Mouse (Mus musculus) myocyte (in vitro differentiated cells): ENCODE results near the gene Nrl. TPM values are rescaled to one million over a fixed set of nuclear protein-coding genes. Genes with fewer than 3 reads are reported as not detected.

ENCODE experiments used
- H3K27me3 ChIP-seq: one replicate; pipeline ENCODE4 v1.6.1; 2011; ENCODE audit not compliant: control insufficient read depth, insufficient read depth, insufficient read length
- H3K36me3 ChIP-seq: one replicate; pipeline ENCODE4 v1.6.1; 2011; ENCODE audit not compliant: control insufficient read depth, insufficient read depth
- H3K4me2 ChIP-seq: one replicate; pipeline ENCODE4 v1.6.1; 2011; ENCODE audit warnings: low read depth, control low read depth
- H3K4me3 ChIP-seq: one replicate; pipeline ENCODE4 v1.5.1; 2011; ENCODE audit warnings: mild to moderate bottlenecking, control low read depth, moderate library complexity
- H3K79me2 ChIP-seq: one replicate; pipeline ENCODE4 v1.6.1; 2011; ENCODE audit not compliant: control insufficient read depth, insufficient read depth
- H3ac ChIP-seq: one replicate; pipeline ENCODE4 v1.6.1; 2011; ENCODE audit not compliant: control insufficient read depth, insufficient read length
- CEBPB ChIP-seq: IDR thresholded peaks from 2 replicates; pipeline ENCODE4 v1.6.1; 2011; ENCODE audit warnings: mild to moderate bottlenecking, moderate library complexity; ENCODE audit not compliant: poor library complexity, insufficient read depth, severe bottlenecking
- E2F4 ChIP-seq: IDR thresholded peaks from one replicate; pipeline ENCODE4 v1.6.1; 2011; ENCODE audit warnings: mild to moderate bottlenecking, control low read depth, moderate library complexity; ENCODE audit not compliant: insufficient read depth
- MAX ChIP-seq: IDR thresholded peaks from one replicate; pipeline ENCODE4 v1.6.1; 2011; ENCODE audit warnings: low read depth, mild to moderate bottlenecking, control low read depth
- MYOD1 ChIP-seq, 3 experiments: IDR thresholded peaks; one replicate each; pipeline ENCODE4 v1.6.1; 2011; ENCODE audit warnings: control low read depth in 2 of 3, low read depth in 2 of 3, mild to moderate bottlenecking in 2 of 3, moderate library complexity in 1 of 3; ENCODE audit not compliant: insufficient read length in 2 of 3, control insufficient read depth in 1 of 3
- MYOG ChIP-seq, 3 experiments: IDR thresholded peaks; one replicate each; pipeline ENCODE4 v1.6.1; 2011; ENCODE audit warnings: control low read depth in 2 of 3, low read depth in 2 of 3, mild to moderate bottlenecking in 2 of 3; ENCODE audit not compliant: insufficient read length in 2 of 3, control insufficient read depth in 1 of 3, insufficient read depth in 1 of 3
- POLR2A ChIP-seq: IDR thresholded peaks from one replicate; pipeline ENCODE4 v1.6.1; 2011; ENCODE audit warnings: low read depth, mild to moderate bottlenecking, control low read depth, moderate library complexity; ENCODE audit not compliant: insufficient read length
- POLR2AphosphoS2 ChIP-seq: IDR thresholded peaks from one replicate; pipeline ENCODE4 v1.6.1; 2011; ENCODE audit warnings: low read depth, control low read depth; ENCODE audit not compliant: insufficient read length
- REST ChIP-seq: IDR thresholded peaks from one replicate; pipeline ENCODE4 v1.6.1; 2011; ENCODE audit warnings: mild to moderate bottlenecking, control low read depth, moderate library complexity; ENCODE audit not compliant: insufficient read depth, insufficient read length
- SRF ChIP-seq: IDR thresholded peaks from one replicate; pipeline ENCODE4 v1.6.1; 2011; ENCODE audit warnings: low read depth; ENCODE audit not compliant: control insufficient read depth, insufficient read length
- TCF12 ChIP-seq: IDR thresholded peaks from one replicate; pipeline ENCODE4 v1.6.1; 2011; ENCODE audit warnings: mild to moderate bottlenecking, control low read depth; ENCODE audit not compliant: poor library complexity, insufficient read depth, severe bottlenecking
- TCF3 ChIP-seq: IDR thresholded peaks from one replicate; pipeline ENCODE4 v1.6.1; 2011; ENCODE audit warnings: low read depth, control low read depth; ENCODE audit not compliant: insufficient read length
- USF1 ChIP-seq: IDR thresholded peaks from one replicate; pipeline ENCODE4 v1.6.1; 2011; ENCODE audit warnings: low read depth, mild to moderate bottlenecking, control low read depth, moderate library complexity
- polyA plus RNA-seq: library from polyadenylated mRNA; unstranded; fragments of >200 nt; fragmentation: generic; extraction: Trizol; gene quantifications from one replicate; pipeline ENCODE4 v1.2.1, GENCODE M21; 2012; ENCODE audit warnings: missing spikeins

Nrl gene
- polyA plus RNA-seq, 1 experiment, result not detected

GRCm38 (mm10) chr14:55478651-55479599 is 45.9 kb downstream of the Nrl start, which contains the start of gene Dhrs4:
TSS of gene Dhrs4 (plus strand) at chr14:55478758.
- H3K36me3 ChIP-seq, result no peaks in the 10 kb centered on the region
- no peaks in the 10 kb centered on the region for H3K27me3 ChIP-seq
- peak within 1 kb of the TSS; percentile 65 for H3K4me3 ChIP-seq
- H3K4me2 ChIP-seq, result peak within 1 kb of the TSS; percentile 86
- no peaks in the 10 kb centered on the region for H3K79me2 ChIP-seq
- H3ac ChIP-seq, result no peak within 1 kb of the TSS
- TF ChIP-seq REST, result no peak
- TF ChIP-seq POLR2AphosphoS2, result no peak
- TF ChIP-seq USF1, result no peak
- peak; percentile 70 for TF ChIP-seq POLR2A
- TF ChIP-seq CEBPB, result no peak
- TF ChIP-seq TCF12, result no peak
- TF ChIP-seq MYOG (IDR thresholded peaks at IDR 0.05; ENCODE audit: control insufficient read depth in 1 of 3, insufficient read depth in 1 of 3, insufficient read length in 2 of 3, low read depth in 2 of 3), result no peak

GRCm38 (mm10) chr14:55477829-55478228 is 47.0 kb downstream of the Nrl start:
- Histone ChIP-seq H3ac (no peak overlapping the region), H3K36me3 (no peaks in the 10 kb centered on the region), H3K27me3 (no peaks in the 10 kb centered on the region), H3K4me3 (peak overlapping the region; percentile 65), H3K4me2 (peak overlapping the region; percentile 86), H3K79me2 (no peaks in the 10 kb centered on the region)
- TF ChIP-seq MYOG (IDR thresholded peaks at IDR 0.05; ENCODE audit: control insufficient read depth in 1 of 3, insufficient read depth in 1 of 3, insufficient read length in 2 of 3, low read depth in 2 of 3), result no peak
- TF ChIP-seq POLR2AphosphoS2, result no peak
- TF ChIP-seq TCF3, result no peak
- no peak for TF ChIP-seq USF1
- no peak for TF ChIP-seq MYOD1 (IDR thresholded peaks at IDR 0.05; ENCODE audit: control insufficient read depth in 1 of 3, insufficient read length in 2 of 3, low read depth in 2 of 3)
- TF ChIP-seq CEBPB, result no peak
- no peak for TF ChIP-seq MAX
- no peak for TF ChIP-seq SRF
- TF ChIP-seq REST, result no peak
- TF ChIP-seq POLR2A, result no peak
- TF ChIP-seq E2F4, result no peak
- no peak for TF ChIP-seq TCF12

GRCm38 (mm10) chr14:55477421-55477820 is 47.4 kb downstream of the Nrl start:
- TF ChIP-seq MYOD1 (IDR thresholded peaks at IDR 0.05; ENCODE audit: control insufficient read depth in 1 of 3, insufficient read length in 2 of 3, low read depth in 2 of 3), result peak in 2 of 3 experiments; percentile 24 to 50
- no peak for TF ChIP-seq REST

GRCm38 (mm10) chr14:55475654-55476053 is 49.1 kb downstream of the Nrl start:
- H3K4me2 ChIP-seq, result no peak overlapping the region
- no peak overlapping the region for H3K4me3 ChIP-seq
- H3K36me3 ChIP-seq, result no peaks in the 10 kb centered on the region
- no peaks in the 10 kb centered on the region for H3K79me2 ChIP-seq
- peaks cover 9% of the 10 kb centered on the region for H3K27me3 ChIP-seq
- no peak overlapping the region for H3ac ChIP-seq
- TF ChIP-seq TCF3 (no peak), REST (no peak), CEBPB (no peak), USF1 (no peak), SRF (no peak), E2F4 (no peak), MYOD1 (IDR thresholded peaks at IDR 0.05; ENCODE audit: control insufficient read depth in 1 of 3, insufficient read length in 2 of 3, low read depth in 2 of 3) (no peak), MAX (no peak), MYOG (IDR thresholded peaks at IDR 0.05; ENCODE audit: control insufficient read depth in 1 of 3, insufficient read depth in 1 of 3, insufficient read length in 2 of 3, low read depth in 2 of 3) (no peak), TCF12 (no peak), POLR2A (no peak)

More at GRCm38 (mm10) chr14:55477421-55477820, 47.4 kb downstream of the Nrl start:
- no peak overlapping the region for H3K4me2 ChIP-seq
- H3K79me2 ChIP-seq, result no peaks in the 10 kb centered on the region
- no peak overlapping the region for H3ac ChIP-seq
- H3K36me3 ChIP-seq, result no peaks in the 10 kb centered on the region
- no peak overlapping the region for H3K4me3 ChIP-seq
- H3K27me3 ChIP-seq, result no peaks in the 10 kb centered on the region

- Histone ChIP-seq H3K27me3 (peaks cover 32% of the 10 kb centered on the region), H3K79me2 (no peaks in the 10 kb centered on the region), H3K4me2 (no peak overlapping the region), H3ac (no peak overlapping the region), H3K4me3 (no peak overlapping the region), H3K36me3 (no peaks in the 10 kb centered on the region)
- TF ChIP-seq MYOD1 (IDR thresholded peaks at IDR 0.05; ENCODE audit: control insufficient read depth in 1 of 3, insufficient read length in 2 of 3, low read depth in 2 of 3) (no peak), TCF3 (no peak), MAX (no peak), TCF12 (no peak)
Observed at GRCm38 (mm10) chr14:55470806-55471205, 54.0 kb downstream of the Nrl start.
